Mouse (Mus musculus) cerebellum, adult 8-10 months (tissue): ENCODE data around the gene Gm4565.
"Not testable (repeated sequence)": the region's sequence is repeated elsewhere in the genome, so short reads cannot be mapped to it uniquely, and the experiment has no call there.

ENCODE experiments used
- DNase-seq: peaks from one replicate; pipeline ENCODE4 v3.0.0; 2022

Gm4565 gene

GRCm38 (mm10) chr7:22588027-22588426 is at the start of gene Gm4565:
TSS of gene Gm4565 (minus strand) at chr7:22588127.
- not testable (repeated sequence) for DNase-seq

GRCm38 (mm10) chr7:22565243-22565642 is 22.7 kb downstream of the Gm4565 start, which contains the start of gene Gm4201:
TSS of gene Gm4201 (minus strand) at chr7:22565343.
- DNase-seq = not testable (repeated sequence)

- DNase-seq = not testable (repeated sequence)
Observed at GRCm38 (mm10) chr7:22534787-22535186, 53.1 kb downstream of the Gm4565 start, which contains the start of gene Gm8677. TSS of gene Gm8677 (minus strand) at chr7:22534887.
